In the genomic region with DNA sequence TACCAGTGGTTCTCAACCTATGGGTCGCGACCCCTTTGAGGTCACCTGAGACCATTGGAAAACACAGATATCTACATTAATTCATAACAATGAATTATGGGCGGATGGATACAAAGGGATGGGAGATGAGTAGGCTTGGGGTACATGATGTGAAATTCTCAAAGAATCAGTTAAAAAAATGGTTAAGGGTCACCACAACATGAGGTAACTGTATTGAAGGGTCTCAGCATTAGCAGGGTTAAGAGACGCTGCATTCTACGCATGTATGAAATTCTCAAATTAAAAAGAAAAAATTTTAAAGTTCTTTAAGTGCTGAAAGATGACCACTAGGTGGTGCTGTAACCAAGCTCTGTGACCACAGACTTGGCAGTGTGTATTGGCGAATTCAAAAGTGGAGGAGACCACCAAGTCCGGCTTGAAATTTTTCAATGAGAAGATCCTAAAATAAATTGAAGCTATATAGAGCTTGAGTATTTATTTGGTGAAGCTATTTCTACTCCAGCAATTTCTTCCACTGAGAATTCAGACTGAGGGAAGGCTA, we compare ENCODE assay signal across 9 mouse cellular contexts. TPM values are rescaled to one million over a fixed set of nuclear protein-coding genes. Genes with fewer than 3 reads are reported as not detected.
A peak's percentile ranks its signal among the peaks of the same experiment; 100 is the strongest.
DNase-seq lines count a peak whose midpoint lies in the region; ATAC-seq and TF ChIP-seq lines count a peak whose summit lies in the region.
"Had no signal": no experiment of that assay in that cellular context is flagged by ENCODE, and none has a peak within 500 bp of the region (broad histone marks: within the 10 kb centered on the region; RNA-seq: fewer than 3 reads in every experiment).

No protein-coding gene starts in this region.

- no peak overlapping the region for H3K4me3 ChIP-seq in intestine, postnatal 0 days (ENCODE audit: low read depth, low read length)
- no peak overlapping the region for H3K4me3 ChIP-seq in intestine, embryonic 15.5 days (replicated peaks)
- H3K4me3 ChIP-seq in liver, embryonic 12.5 days = no peak overlapping the region
- H3K4me3 ChIP-seq: midbrain, embryonic 12.5 days had no signal

- TF ChIP-seq CTCF in intestine, postnatal 0 days (IDR thresholded peaks at IDR 0.05; ENCODE audit: low read depth) = peak; percentile 82

- no peak overlapping the region for H3K27ac ChIP-seq in intestine, postnatal 0 days (ENCODE audit: low read depth, low read length)
- H3K27ac ChIP-seq in intestine, embryonic 15.5 days = no peak overlapping the region
- H3K27ac ChIP-seq in liver, embryonic 12.5 days = no peak overlapping the region
- H3K27ac ChIP-seq: midbrain, embryonic 12.5 days had no signal

- no peaks in the 10 kb centered on the region for H3K36me3 ChIP-seq in intestine, postnatal 0 days (ENCODE audit: control insufficient read depth, insufficient read depth)
- H3K36me3 ChIP-seq in intestine, embryonic 15.5 days = no peaks in the 10 kb centered on the region
- H3K36me3 ChIP-seq in liver, embryonic 12.5 days = no peaks in the 10 kb centered on the region
- H3K36me3 ChIP-seq: midbrain, embryonic 12.5 days had no signal

- no peak overlapping the region for H3K4me2 ChIP-seq in intestine, postnatal 0 days (replicated peaks; ENCODE audit: low read depth)
- H3K4me2 ChIP-seq in intestine, embryonic 15.5 days (replicated peaks) = no peak overlapping the region
- H3K4me2 ChIP-seq in liver, embryonic 12.5 days = no peak overlapping the region
- H3K4me2 ChIP-seq: midbrain, embryonic 12.5 days had no signal

- H3K9ac ChIP-seq in intestine, postnatal 0 days (ENCODE audit: low read depth, low read length) = no peak overlapping the region
- H3K9ac ChIP-seq in intestine, embryonic 15.5 days = no peak overlapping the region
- H3K9ac ChIP-seq in liver, embryonic 12.5 days = no peak overlapping the region
- H3K9ac ChIP-seq: midbrain, embryonic 12.5 days had no signal

- peak; percentile 47 for DNase-seq in Muller cell, postnatal 12 days (ENCODE audit: inconsistent ontology term)
- peak; percentile 79 for DNase-seq in retina, postnatal 1 day
- no peak for DNase-seq in layer of hippocampus, postnatal 36 days

- H3K27me3 ChIP-seq in intestine, postnatal 0 days (replicated peaks; ENCODE audit: control insufficient read depth, insufficient read depth, low read length) = no peaks in the 10 kb centered on the region
- no peaks in the 10 kb centered on the region for H3K27me3 ChIP-seq in intestine, embryonic 15.5 days (replicated peaks)
- H3K27me3 ChIP-seq in liver, embryonic 12.5 days (replicated peaks) = no peaks in the 10 kb centered on the region

- ATAC-seq in intestine, postnatal 0 days = no peak
- ATAC-seq in intestine, embryonic 15.5 days = no peak
- ATAC-seq in CD4-positive, CD25-positive, alpha-beta regulatory T cell, adult 4 months = peak; percentile 19
- ATAC-seq in erythroblast, adult 5-6 weeks (replicated peaks; ENCODE audit: low FRiP score, poor library complexity, severe bottlenecking) = peak; percentile 65
- 0 out of 2 replicates have a peak, but pooled peaks have one; percentile 24 for ATAC-seq in liver, embryonic 12.5 days

- 25% methylated on average over 7 of the region's 7 CpGs for WGBS in intestine, postnatal 0 days
- 32% methylated on average over 7 of the region's 7 CpGs for WGBS in intestine, embryonic 15.5 days
- 27% methylated on average over 7 of the region's 7 CpGs for WGBS in liver, embryonic 12.5 days (ENCODE audit: insufficient replicate concordance)

- no peaks in the 10 kb centered on the region for H3K4me1 ChIP-seq in intestine, postnatal 0 days (replicated peaks; ENCODE audit: control insufficient read depth, insufficient read depth, low read length)
- no peaks in the 10 kb centered on the region for H3K4me1 ChIP-seq in intestine, embryonic 15.5 days (replicated peaks)
- peaks cover 43% of the 10 kb centered on the region for H3K4me1 ChIP-seq in liver, embryonic 12.5 days
- H3K4me1 ChIP-seq: midbrain, embryonic 12.5 days had no signal

- H3K9me3 ChIP-seq in intestine, postnatal 0 days (ENCODE audit: control insufficient read depth) = no peaks in the 10 kb centered on the region
- H3K9me3 ChIP-seq in intestine, embryonic 15.5 days = no peaks in the 10 kb centered on the region
- H3K9me3 ChIP-seq in liver, embryonic 12.5 days (replicated peaks) = no peaks in the 10 kb centered on the region
- H3K9me3 ChIP-seq: midbrain, embryonic 12.5 days had no signal

RNA-seq across cellular contexts. Expression of gene Exoc6, which starts 20.2 kb away (rescaled TPM):
- polyA plus RNA-seq in intestine, postnatal 0 days (2015; fragmentation: Nextera tagmentation; extraction: Ambion mirVana) = 23.3 and 24.6 TPM in 2 replicates
- 17.8 and 18.9 TPM in 2 replicates for polyA plus RNA-seq in intestine, embryonic 15.5 days (2015; fragmentation: Nextera tagmentation; extraction: Ambion mirVana)
- 10 to 100 TPM; 33.3 to 41.4 TPM for polyA plus RNA-seq in CD4-positive, CD25-positive, alpha-beta regulatory T cell, adult 4 months (2017; shearing (Covaris generic))
- total RNA-seq in erythroblast, adult 5-6 weeks (2015; ENCODE audit: low replicate concordance) = 17.9 and 24.7 TPM in 2 replicates
- 28.0 and 30.0 TPM in 2 replicates for total RNA-seq in erythroblast, adult 5-6 weeks (2017; ENCODE audit: low replicate concordance)
- polyA plus RNA-seq in liver, embryonic 12.5 days (2016; fragmentation: Nextera tagmentation; extraction: Ambion mirVana) = 45.1 and 47.0 TPM in 2 replicates
- total RNA-seq in layer of hippocampus, postnatal 36 days (2021) = 10 to 100 TPM; 48.1 to 52.3 TPM

Comparison
In these comparisons a context has a peak if more than half of its experiments do, and no peak if none do; other contexts are left out.
1. ATAC-seq: peak in CD4-positive, CD25-positive, alpha-beta regulatory T cell, adult 4 months (single experiment), erythroblast, adult 5-6 weeks (single experiment) and liver, embryonic 12.5 days (single experiment); none in intestine, postnatal 0 days (single experiment) and intestine, embryonic 15.5 days (single experiment).
2. DNase-seq: peak in Muller cell, postnatal 12 days (single experiment) and retina, postnatal 1 day (single experiment); none in layer of hippocampus, postnatal 36 days (0 of 2).